Mouse (Mus musculus) myocyte (in vitro differentiated cells): ENCODE results near the gene Slc7a14. TPM values are rescaled to one million over a fixed set of nuclear protein-coding genes. Genes with fewer than 3 reads are reported as not detected.

ENCODE experiments used
- H3K27me3 ChIP-seq: one replicate; pipeline ENCODE4 v1.6.1; 2011; ENCODE audit not compliant: control insufficient read depth, insufficient read depth, insufficient read length
- H3K36me3 ChIP-seq: one replicate; pipeline ENCODE4 v1.6.1; 2011; ENCODE audit not compliant: control insufficient read depth, insufficient read depth
- H3K4me2 ChIP-seq: one replicate; pipeline ENCODE4 v1.6.1; 2011; ENCODE audit warnings: low read depth, control low read depth
- H3K4me3 ChIP-seq: one replicate; pipeline ENCODE4 v1.5.1; 2011; ENCODE audit warnings: mild to moderate bottlenecking, control low read depth, moderate library complexity
- H3K79me2 ChIP-seq: one replicate; pipeline ENCODE4 v1.6.1; 2011; ENCODE audit not compliant: control insufficient read depth, insufficient read depth
- H3ac ChIP-seq: one replicate; pipeline ENCODE4 v1.6.1; 2011; ENCODE audit not compliant: control insufficient read depth, insufficient read length
- CEBPB ChIP-seq: IDR thresholded peaks from 2 replicates; pipeline ENCODE4 v1.6.1; 2011; ENCODE audit warnings: mild to moderate bottlenecking, moderate library complexity; ENCODE audit not compliant: poor library complexity, insufficient read depth, severe bottlenecking
- E2F4 ChIP-seq: IDR thresholded peaks from one replicate; pipeline ENCODE4 v1.6.1; 2011; ENCODE audit warnings: mild to moderate bottlenecking, control low read depth, moderate library complexity; ENCODE audit not compliant: insufficient read depth
- MAX ChIP-seq: IDR thresholded peaks from one replicate; pipeline ENCODE4 v1.6.1; 2011; ENCODE audit warnings: low read depth, mild to moderate bottlenecking, control low read depth
- MYOD1 ChIP-seq, 3 experiments: IDR thresholded peaks; one replicate each; pipeline ENCODE4 v1.6.1; 2011; ENCODE audit warnings: control low read depth in 2 of 3, low read depth in 2 of 3, mild to moderate bottlenecking in 2 of 3, moderate library complexity in 1 of 3; ENCODE audit not compliant: insufficient read length in 2 of 3, control insufficient read depth in 1 of 3
- MYOG ChIP-seq, 3 experiments: IDR thresholded peaks; one replicate each; pipeline ENCODE4 v1.6.1; 2011; ENCODE audit warnings: control low read depth in 2 of 3, low read depth in 2 of 3, mild to moderate bottlenecking in 2 of 3; ENCODE audit not compliant: insufficient read length in 2 of 3, control insufficient read depth in 1 of 3, insufficient read depth in 1 of 3
- POLR2A ChIP-seq: IDR thresholded peaks from one replicate; pipeline ENCODE4 v1.6.1; 2011; ENCODE audit warnings: low read depth, mild to moderate bottlenecking, control low read depth, moderate library complexity; ENCODE audit not compliant: insufficient read length
- POLR2AphosphoS2 ChIP-seq: IDR thresholded peaks from one replicate; pipeline ENCODE4 v1.6.1; 2011; ENCODE audit warnings: low read depth, control low read depth; ENCODE audit not compliant: insufficient read length
- REST ChIP-seq: IDR thresholded peaks from one replicate; pipeline ENCODE4 v1.6.1; 2011; ENCODE audit warnings: mild to moderate bottlenecking, control low read depth, moderate library complexity; ENCODE audit not compliant: insufficient read depth, insufficient read length
- SRF ChIP-seq: IDR thresholded peaks from one replicate; pipeline ENCODE4 v1.6.1; 2011; ENCODE audit warnings: low read depth; ENCODE audit not compliant: control insufficient read depth, insufficient read length
- TCF12 ChIP-seq: IDR thresholded peaks from one replicate; pipeline ENCODE4 v1.6.1; 2011; ENCODE audit warnings: mild to moderate bottlenecking, control low read depth; ENCODE audit not compliant: poor library complexity, insufficient read depth, severe bottlenecking
- TCF3 ChIP-seq: IDR thresholded peaks from one replicate; pipeline ENCODE4 v1.6.1; 2011; ENCODE audit warnings: low read depth, control low read depth; ENCODE audit not compliant: insufficient read length
- USF1 ChIP-seq: IDR thresholded peaks from one replicate; pipeline ENCODE4 v1.6.1; 2011; ENCODE audit warnings: low read depth, mild to moderate bottlenecking, control low read depth, moderate library complexity
- polyA plus RNA-seq: library from polyadenylated mRNA; unstranded; fragments of >200 nt; fragmentation: generic; extraction: Trizol; gene quantifications from one replicate; pipeline ENCODE4 v1.2.1, GENCODE M21; 2012; ENCODE audit warnings: missing spikeins

Gene Slc7a14
- polyA plus RNA-seq, 1 experiment = not detected

- no peak for TF ChIP-seq TCF12
- no peak for TF ChIP-seq USF1
- no peak for TF ChIP-seq SRF
- no peak for TF ChIP-seq POLR2A
- no peak for TF ChIP-seq TCF3
- TF ChIP-seq REST = no peak
- TF ChIP-seq E2F4 = no peak
- TF ChIP-seq CEBPB = no peak
- TF ChIP-seq POLR2AphosphoS2 = no peak
- TF ChIP-seq MYOD1 (IDR thresholded peaks at IDR 0.05; ENCODE audit: control insufficient read depth in 1 of 3, insufficient read length in 2 of 3, low read depth in 2 of 3) = no peak
- Histone ChIP-seq H3K4me3 (no peak overlapping the region), H3K4me2 (no peak overlapping the region), H3ac (no peak overlapping the region), H3K36me3 (no peaks in the 10 kb centered on the region), H3K79me2 (no peaks in the 10 kb centered on the region), H3K27me3 (no peaks in the 10 kb centered on the region)
These were observed 97.8 kb downstream of the Slc7a14 start for GRCm38 (mm10) chr3:31212205-31213038.

GRCm38 (mm10) chr3:31209001-31209400 is 101.2 kb downstream of the Slc7a14 start:
- Histone ChIP-seq H3K79me2 (no peaks in the 10 kb centered on the region), H3K36me3 (no peaks in the 10 kb centered on the region), H3K4me2 (no peak overlapping the region), H3K4me3 (no peak overlapping the region), H3ac (no peak overlapping the region), H3K27me3 (no peaks in the 10 kb centered on the region)
- no peak for TF ChIP-seq SRF
- no peak for TF ChIP-seq MYOG (IDR thresholded peaks at IDR 0.05; ENCODE audit: control insufficient read depth in 1 of 3, insufficient read depth in 1 of 3, insufficient read length in 2 of 3, low read depth in 2 of 3)
- no peak for TF ChIP-seq TCF12
- no peak for TF ChIP-seq REST
- no peak for TF ChIP-seq TCF3
- TF ChIP-seq CEBPB = no peak
- no peak for TF ChIP-seq POLR2A
- no peak for TF ChIP-seq E2F4
- no peak for TF ChIP-seq MYOD1 (IDR thresholded peaks at IDR 0.05; ENCODE audit: control insufficient read depth in 1 of 3, insufficient read length in 2 of 3, low read depth in 2 of 3)
- no peak for TF ChIP-seq USF1
- TF ChIP-seq POLR2AphosphoS2 = no peak
- no peak for TF ChIP-seq MAX

GRCm38 (mm10) chr3:31208458-31208994 is 101.7 kb downstream of the Slc7a14 start:
- Histone ChIP-seq H3K36me3 (no peaks in the 10 kb centered on the region), H3K27me3 (no peaks in the 10 kb centered on the region), H3K4me2 (no peak overlapping the region), H3K4me3 (no peak overlapping the region), H3K79me2 (no peaks in the 10 kb centered on the region), H3ac (no peak overlapping the region)
- TF ChIP-seq TCF3 (no peak), POLR2A (no peak), REST (no peak), MYOD1 (IDR thresholded peaks at IDR 0.05; ENCODE audit: control insufficient read depth in 1 of 3, insufficient read length in 2 of 3, low read depth in 2 of 3) (no peak), TCF12 (no peak), POLR2AphosphoS2 (no peak), MAX (no peak), E2F4 (no peak), MYOG (IDR thresholded peaks at IDR 0.05; ENCODE audit: control insufficient read depth in 1 of 3, insufficient read depth in 1 of 3, insufficient read length in 2 of 3, low read depth in 2 of 3) (no peak), CEBPB (no peak), USF1 (no peak), SRF (no peak)

GRCm38 (mm10) chr3:31208046-31208445 is 102.1 kb downstream of the Slc7a14 start:
- no peak overlapping the region for H3K4me2 ChIP-seq
- H3ac ChIP-seq = no peak overlapping the region
- no peaks in the 10 kb centered on the region for H3K36me3 ChIP-seq
- no peak overlapping the region for H3K4me3 ChIP-seq
- no peaks in the 10 kb centered on the region for H3K27me3 ChIP-seq
- no peaks in the 10 kb centered on the region for H3K79me2 ChIP-seq
- TF ChIP-seq TCF3 (no peak), MYOG (IDR thresholded peaks at IDR 0.05; ENCODE audit: control insufficient read depth in 1 of 3, insufficient read depth in 1 of 3, insufficient read length in 2 of 3, low read depth in 2 of 3) (no peak), SRF (no peak), POLR2AphosphoS2 (no peak), USF1 (no peak), MYOD1 (IDR thresholded peaks at IDR 0.05; ENCODE audit: control insufficient read depth in 1 of 3, insufficient read length in 2 of 3, low read depth in 2 of 3) (no peak), MAX (no peak), REST (no peak), E2F4 (no peak), TCF12 (no peak), CEBPB (no peak), POLR2A (no peak)
